Mouse (Mus musculus): ENCODE measurements at regions not wholly inside any gene's neighbourhood (a gene's known extent, or its start where the extent isn't known, plus 50 kb on each side); places are given as distances from the start of the nearest gene placed in this dataset.
A peak's percentile ranks its signal among the peaks of the same experiment; 100 is the strongest.

DNA sequence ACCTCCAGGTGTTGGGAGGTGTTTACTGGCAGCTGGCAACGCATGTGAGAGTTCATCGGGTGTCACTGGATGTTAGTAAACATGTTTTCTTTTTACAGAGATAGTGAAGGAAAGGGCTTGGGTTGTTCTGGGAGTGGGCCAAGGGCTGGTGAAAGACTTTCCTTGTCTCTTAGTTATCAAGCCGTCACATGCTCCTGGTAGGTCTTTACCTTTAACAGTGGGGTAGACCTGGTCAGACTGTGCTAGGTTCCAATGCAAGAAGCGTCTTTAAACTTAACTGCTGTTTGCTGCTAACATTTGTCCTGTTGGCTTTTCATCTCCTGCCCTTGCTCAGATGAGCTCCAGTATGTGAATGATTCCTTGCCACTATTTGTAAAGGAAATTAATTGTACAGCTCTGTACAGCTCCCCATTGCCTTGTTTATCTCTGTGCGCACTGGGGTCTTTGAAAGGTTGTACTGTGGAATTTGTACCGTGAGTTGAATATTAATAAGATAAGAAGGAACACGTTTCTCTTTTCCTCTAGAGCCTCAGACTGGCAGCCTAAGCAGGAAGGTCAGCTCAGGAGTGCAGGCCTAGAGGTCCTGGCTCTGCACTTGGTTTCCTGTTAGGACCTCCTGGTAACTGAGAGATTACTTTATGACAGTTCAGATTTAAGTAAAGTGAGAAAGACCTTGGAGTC lies 318.3 kb downstream of the Klf5 start:
- no peak for DNase-seq

DNA sequence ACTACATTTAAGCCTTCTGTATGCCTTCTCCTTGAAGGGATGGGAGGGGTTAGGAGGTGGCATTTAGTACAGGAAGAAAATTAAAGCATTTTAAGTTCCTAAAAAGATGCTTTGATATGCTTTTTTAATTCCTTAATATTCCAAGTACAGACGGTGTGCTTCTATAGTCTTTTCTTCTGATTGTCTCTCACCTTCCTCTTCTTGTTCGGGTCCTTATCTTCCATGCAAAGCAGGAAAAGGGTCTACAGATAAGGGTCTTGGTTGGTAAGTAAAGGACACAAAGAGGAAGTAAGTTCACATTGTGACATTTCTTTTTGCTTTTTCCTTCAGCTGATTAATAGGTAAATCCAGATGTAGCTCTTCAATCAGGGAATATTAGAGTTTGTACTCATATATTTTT lies 318.9 kb downstream of the Klf5 start:
- DNase-seq = no peak

DNA sequence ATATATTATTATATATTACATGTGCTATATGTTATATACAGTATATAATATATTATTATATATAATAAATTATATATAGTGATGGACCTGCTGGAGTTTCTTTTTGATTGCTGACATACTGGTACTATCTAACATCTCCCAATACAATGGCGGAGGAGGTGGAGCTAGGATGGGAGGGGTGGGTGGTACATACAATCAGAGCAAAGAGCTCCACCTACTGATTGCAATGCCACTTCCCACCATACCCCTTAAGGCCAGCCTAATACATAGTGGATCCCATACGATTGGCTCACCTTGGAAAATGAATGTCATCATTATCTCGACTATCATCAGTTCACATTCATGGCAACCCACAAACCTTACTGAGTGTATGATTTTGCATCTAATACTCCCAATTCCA lies 323.0 kb downstream of the Klf5 start:
- DNase-seq = no peak

DNA sequence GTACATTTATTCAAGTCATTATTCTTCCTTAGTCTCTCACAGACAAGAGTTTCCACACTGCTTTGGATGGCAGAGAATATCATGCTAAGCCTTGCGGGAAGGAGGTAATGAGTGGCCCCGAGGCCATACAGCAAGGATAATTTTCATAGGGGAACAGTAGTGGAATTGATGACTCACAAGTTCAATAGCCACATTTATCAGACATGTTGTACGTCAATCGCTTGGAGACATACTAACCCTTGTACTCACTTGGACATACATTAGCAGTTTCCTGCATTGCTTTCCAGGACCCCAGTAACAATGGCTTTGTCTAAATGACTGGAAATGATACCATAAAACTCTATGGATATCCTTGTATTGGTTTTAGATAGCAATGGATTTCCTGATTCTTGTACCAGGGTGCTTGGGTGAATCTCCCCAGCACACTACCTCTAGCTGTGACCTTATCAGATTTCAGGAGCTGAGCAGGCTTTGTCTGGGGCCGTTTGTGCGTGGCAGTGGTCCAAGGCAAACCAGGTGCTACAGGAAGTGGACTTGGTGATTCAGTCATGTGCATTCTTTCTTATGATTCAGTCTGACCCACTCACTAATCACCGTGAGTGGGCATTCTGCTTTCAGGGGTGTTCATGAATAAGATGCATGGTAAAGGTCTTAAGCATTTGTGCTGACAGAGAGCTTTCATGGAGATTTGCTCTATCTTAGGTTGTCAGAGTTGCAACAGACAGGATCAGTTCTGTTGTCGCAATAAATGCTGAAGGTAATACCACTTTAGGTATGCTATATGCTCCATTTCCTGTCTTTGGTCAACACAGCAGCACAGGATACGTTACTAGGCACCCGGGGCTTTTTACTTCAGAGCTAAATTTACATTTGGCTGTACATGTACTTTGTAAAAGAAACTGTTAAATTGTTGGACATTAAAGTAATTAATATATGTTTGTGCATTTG lies 326.2 kb downstream of the Klf5 start:
- peak; percentile 36 to 56 for DNase-seq

DNA sequence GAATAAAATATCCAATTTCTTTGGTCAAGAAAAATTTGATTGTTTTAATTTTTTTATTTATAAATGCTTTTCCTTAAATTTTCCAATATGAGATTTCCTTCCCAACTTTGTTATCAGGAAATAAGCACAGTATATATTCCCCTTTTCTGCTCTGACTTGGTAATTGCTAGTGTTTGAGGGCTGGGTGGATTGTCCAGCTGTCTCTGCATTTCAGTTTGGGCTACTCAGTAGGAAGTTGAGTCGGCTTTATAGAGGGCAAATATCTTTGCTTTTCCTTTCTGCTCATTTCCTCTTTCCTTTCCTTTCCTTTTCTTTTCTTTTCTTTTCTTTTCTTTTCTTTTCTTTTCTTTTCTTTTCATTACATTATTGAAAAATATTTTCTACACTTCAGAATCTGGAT lies 329.1 kb downstream of the Klf5 start:
- no peak for DNase-seq

DNA sequence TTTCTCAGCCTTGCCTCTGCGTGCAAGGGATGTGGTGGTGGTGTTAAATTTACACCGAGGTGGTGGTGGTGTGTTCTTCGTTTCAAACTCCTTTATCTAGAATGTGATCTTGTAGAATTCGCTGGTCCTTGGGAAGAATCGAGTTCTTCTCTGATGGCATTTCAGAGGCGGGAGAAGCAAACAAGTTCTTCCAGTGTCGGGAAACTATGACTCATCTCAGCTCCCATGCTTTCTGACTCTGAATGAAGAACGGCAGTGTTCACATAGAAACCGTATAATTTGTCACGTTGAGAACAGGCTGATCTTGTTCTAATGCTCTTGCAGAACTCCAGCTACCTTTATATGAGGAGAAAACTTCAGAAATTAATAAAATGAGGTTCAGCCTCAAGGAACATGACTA lies 332.6 kb downstream of the Klf5 start:
- DNase-seq = peak in 1 of 2 experiments; percentile 48

DNA sequence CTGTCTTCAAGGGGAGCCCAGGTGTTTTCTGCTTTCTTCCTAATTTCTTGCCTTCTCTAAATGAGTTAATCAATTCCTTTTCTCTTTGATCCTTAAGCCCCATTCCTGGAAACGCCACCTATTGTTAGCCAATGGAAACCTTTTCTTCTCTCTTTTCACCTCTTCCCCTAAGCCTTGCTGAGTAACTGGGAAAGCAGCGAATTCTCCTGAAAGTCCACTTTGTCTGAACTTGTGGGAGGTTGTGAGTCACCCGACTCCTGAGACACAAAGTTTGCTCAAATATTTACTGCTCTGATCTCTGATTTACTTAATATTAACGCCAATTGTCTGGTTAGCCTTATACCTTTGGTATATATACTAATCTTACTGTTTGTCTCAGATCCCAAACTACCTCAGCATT lies 334.0 kb downstream of the Klf5 start:
- DNase-seq = no peak

DNA sequence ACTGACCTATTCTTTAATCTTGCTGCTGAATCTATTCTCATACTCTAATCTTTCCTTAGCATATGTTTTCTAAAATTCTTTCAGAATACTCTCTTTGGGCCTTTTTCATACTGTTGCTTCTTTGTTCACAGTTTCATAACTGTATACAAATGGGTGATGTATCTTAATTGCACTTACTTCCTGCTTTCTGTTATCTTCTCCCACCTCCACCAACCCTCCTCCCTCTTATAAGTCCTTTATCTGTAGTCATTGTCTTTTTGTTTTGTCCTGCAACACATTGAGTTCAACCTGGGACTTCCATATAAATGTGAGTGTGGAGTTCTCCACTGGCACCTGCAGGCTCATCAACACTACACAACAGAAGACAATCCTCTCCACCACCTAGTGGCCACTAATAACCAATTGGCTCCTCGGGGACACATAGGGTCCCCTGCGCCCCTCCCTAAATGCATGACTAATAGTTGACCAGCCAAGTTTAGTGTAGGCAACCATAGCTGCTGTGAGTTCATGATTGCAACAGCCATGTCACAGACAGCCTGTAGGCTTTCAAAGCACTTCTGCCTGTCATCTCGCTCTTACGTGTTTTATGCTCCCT lies 337.2 kb downstream of the Klf5 start:
- no peak for DNase-seq

DNA sequence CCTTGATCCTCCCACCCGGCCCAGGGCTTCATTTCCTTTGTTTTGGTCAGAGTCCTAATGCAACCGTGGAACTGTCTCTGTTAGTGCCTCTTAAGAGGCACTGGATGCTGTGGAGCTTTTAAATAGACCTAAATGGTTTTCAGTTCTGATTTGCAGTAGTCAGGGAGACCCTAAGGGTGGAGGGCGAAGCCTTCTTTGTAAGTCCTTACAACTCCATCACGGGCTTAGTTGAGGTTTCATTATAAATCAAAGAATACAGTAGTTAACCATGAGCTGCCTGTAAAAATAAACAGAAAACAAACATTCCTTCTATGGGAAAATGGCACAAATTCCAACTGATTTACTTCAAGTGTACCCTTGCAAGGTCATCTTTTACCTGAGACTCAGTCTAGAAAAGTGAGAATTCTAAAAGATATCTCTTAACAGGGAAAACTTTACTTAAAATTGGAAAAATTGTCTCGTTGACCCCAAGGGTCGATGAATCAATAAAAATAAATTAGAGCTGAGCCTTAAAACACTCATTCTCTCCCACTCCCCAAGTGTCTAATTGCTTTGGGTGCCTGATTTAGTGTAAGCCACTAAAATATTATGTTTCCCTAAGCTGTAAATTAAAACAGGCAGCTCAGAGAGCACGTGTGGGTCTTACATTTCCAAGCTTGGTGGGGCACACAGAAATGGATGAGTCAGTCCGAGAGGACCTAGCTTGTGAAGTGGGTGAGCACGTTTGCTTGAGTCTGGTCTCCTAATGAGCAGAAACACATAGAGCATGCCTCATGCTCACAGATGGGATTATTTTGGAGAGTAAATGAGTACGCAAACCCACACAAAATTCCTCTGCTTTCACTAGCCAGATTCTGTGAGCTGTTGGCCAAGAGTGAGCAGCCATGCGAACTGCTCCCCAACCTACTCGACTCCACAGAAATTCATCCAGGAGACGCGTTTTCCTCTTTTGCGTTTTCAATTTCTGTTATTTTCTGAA lies 343.3 kb downstream of the Klf5 start:
- no peak for DNase-seq

DNA sequence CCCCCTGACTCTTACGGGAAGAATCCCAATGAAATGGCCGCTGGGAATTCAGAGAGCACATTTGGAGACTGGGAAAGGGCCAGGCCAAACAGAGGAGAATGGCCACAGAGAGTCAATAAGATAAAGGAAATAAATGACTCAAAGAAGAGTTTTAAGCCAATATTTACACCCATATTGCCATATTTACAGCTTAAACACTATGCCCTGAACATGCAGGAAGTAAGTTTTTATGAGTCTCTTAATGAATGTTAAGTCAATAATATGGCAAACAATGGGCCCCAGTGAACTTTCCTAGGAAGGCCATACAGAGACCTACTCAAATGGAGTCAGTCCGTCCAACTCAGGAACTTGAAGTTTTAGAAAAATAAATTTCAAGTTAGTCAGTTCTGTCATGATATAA lies 347.8 kb downstream of the Klf5 start:
- no peak for DNase-seq

DNA sequence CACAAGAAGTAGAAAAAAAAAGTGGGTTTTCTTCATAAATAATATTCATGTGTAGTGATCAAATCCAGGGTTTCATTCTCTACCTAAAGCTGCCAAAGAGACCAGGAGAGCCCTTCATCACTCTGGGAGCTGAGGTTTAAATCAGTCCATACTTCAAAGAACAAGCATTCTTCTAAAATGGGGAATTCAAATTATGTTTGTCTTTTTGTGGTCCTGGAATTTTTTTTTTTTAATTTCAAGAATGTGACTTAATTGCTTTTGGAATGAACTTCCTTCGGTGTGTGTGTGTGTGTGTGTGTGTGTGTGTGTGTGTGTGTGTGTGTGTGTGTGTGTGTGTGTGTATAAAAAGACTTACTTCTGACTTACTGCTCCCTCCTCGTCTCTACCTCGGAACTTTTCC lies 375.9 kb downstream of the Klf5 start:
- DNase-seq = no peak

DNA sequence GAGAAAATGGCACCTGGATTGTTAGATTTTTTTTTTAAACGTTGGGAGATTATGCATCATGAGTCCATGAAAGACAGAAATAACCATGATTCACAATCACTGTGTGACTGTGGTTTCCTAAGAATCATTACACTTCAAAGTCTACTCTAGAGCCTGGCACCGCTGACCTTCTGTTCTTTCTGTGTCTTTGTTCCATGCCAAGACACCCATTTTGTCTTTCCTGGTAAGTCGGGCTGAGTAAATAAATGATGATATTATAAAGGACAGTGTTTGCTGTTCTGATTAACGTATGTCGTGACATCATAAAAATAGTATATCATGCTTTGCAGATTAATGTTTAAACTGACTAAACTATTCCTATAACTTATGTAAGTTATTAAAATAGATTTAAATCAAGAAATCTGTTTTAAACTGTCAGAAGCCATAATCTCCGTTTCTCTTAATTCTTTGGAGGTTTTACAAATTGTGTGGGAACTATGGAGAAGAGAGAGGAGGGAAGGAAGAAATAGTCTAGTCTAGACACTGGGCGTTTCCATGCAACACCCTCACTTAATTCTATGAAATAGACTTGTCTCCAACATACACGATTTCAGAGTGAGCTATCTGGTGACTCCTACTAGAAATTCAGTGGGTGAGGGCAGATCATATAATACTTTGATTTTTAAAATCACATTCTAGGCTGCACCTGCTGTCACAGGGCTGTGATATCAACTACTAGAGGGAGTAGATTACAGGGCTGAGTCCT lies 388.7 kb downstream of the Klf5 start:
- DNase-seq = no peak

DNA sequence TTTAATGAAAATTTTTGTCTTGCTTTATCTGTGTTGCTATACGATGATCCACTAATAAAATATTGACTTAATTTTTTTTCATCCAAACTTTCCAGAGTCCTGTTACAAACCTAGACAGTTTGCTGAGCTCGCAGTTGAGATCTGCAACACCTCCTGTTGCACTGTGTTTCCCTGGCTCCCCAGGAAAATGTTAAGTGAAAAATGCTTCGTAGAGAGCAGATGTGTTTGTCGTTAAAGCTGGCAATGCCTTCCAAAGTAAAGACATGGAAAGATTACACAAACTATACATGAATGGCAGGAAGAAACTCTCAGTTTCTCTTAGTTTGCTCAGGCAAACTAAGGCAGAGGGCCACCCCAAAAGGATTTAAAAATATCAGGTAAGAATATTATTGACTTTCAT lies 389.9 kb downstream of the Klf5 start:
- DNase-seq = no peak

DNA sequence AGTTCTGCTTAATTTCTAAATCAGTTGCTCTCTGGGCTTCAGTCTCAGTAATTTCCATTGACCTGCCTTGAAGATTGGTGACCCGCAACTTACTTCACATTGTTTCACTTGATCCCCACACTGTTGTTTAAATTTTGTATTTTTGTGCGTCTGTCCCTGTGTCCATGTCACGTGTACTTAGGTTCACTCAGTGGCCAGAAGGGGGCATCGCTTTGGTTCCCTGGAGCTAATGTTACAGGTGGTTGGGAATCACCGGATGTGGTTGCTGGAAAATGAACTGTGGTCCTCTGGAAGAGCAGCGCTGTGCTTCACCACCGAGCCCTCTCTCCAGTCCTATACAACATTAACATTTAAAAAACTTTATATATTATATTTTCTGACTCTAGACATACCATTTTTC lies 397.8 kb downstream of the Klf5 start:
- DNase-seq = no peak

DNA sequence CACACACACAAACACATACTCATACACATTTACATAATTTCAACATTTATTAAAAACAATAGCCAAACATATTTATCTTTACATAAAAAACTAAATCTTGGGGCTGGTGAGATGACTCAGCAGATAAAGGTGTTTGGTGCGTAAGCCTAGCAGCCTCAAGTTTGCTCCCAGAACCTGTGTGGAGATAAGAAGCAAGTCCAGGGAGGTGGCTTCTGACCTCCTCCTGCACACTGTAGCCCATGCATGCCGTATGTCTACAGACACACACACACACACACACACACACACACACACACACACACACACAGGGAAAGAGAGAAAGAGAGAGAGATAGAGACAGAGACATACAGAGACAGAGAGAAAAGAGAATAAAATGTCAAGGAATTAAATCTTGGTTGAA lies 401.1 kb downstream of the Klf5 start:
- no peak for DNase-seq

DNA sequence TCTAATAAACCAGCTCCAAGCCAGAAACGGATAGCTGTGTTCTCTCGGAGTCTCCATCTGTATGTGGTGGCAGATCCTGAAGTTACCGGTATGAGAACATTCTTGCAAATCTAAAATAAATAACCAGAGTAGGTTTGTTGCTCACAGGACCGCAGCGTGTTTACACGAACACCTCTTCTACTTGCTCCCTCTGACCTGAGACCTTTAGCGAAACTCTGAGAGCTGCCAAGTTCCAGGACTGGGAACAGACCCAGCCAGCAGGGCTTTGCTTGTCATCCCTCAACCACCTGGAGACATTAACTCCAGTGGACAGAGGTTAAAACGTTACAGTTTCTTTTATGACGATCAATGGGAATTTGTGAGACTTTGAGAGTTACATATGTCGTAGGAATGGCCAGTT lies 407.5 kb downstream of the Klf5 start:
- DNase-seq = peak; percentile 64 to 74

DNA sequence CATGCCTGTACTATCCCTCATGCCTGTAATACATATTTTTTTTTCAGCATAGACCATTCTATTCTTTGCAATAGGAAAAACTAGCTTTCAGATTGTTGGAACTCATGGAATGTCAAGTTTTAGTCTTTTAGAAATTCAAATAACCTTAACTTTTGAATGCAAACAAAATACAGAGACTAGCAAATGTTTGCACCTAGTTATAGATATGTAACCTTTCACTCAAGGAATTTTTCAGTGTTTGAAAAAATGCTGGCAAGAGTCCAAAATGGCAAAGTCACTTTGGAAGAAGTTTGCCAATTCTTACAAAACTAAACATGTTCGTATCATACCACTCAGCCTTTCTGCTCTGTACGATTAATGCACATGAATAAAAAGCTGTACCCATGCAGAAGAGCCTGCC lies 409.6 kb downstream of the Klf5 start:
- no peak for DNase-seq

DNA sequence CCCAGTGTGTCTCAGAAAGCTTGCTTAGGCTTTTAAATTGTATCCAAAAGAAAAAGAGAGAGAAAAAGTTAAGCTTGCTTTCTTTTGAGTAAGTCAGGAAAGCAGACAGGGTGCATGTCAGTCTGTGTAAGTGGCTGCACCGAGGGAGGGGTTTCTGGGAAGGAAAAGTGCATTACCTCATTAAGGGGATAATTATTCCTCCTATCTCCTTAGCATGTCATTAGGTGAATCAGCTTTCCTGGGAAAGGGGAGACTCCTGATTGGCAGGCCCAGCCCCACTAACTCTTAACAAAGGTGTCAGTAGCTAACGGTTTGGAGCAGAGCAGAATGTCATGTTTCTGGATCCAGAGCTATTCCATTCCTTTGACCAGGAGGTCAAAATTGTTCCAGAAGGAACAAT lies 411.3 kb downstream of the Klf5 start:
- DNase-seq = no peak

DNA sequence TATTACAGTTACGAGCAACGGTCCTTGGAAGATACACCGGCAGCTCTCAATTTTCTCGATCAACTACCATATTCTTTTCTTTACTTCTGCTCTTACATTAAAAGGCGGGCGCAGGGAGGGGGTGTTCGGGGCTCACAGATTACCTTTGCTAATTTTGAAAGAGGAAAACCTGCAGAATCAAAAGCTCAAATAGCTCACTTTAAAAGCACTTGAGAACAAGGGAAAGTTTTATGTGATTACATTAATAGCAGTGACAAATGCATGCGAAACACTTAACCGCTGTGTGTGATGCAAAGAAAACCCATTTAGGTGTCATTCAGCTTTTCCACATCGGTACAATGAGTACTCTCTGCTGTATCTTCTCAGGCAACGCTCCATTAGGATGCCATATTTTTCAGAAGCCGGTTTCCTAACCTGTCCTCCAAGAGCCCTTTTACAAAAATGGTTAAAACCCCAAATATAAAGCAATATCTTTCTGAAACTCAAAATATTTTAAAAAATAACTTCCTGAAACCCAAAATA lies 412.2 kb downstream of the Klf5 start:
- DNase-seq = no peak

DNA sequence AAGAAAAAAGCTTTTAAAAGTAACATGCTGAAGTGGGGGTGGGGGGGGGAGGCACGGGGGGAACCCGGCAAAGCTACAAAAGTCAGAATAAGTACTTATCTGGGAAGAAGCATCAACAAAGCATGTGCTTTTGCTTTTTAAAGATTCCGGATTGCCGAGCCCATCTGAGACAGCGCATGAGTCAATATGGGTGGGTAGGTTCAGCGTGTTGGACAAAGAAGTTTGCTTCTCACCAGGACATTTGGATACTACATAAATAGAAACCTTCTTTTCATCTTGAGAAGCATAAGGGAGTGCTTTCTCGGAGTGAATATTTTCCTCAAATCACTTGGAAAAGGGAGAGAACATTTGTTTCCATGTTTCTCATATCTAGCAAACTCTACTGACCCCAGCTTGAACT lies 414.1 kb downstream of the Klf5 start:
- DNase-seq = no peak

DNA sequence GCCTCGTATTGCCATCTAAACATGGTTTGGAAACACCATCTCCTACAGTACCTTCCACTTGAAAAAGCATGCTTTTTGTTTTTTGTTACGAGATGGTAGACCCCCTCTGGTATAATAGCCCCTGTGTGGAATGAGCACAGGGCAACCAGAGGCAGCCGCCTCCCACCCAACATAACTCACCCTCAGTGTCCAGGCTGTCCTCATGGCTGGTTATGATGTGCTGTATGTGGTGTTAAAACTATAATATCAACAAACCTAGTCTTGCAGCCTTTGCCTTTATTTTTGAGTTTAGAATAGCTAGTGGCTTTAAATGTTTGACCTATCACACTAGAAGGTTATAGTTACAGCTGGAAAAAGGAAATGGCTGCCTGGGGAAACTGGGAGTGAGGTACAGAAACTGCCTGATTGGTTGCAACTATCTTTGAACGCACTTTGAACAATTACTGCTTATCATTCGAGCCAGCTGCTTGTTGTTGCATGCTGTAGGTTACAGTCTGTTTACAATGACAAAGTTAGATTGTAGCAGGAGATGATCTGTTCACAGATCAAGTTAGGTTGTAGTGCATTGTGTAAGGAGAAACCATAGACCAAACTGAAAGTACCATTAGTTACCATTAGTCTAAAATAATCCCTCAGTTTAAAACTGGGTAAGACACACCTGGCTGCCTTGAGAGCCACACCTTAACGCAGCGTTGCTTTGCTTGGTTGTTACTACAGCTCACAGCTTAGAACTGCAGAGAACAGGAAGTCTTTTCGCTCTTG lies 414.8 kb downstream of the Klf5 start:
- no peak for DNase-seq
